Mouse (Mus musculus) layer of hippocampus, adult 9-10 months (tissue): ENCODE measurements around the gene Eps15l1.

Experiments
- DNase-seq: peaks from one replicate; pipeline ENCODE4 v3.0.0; 2022; ENCODE audit warnings: low spot score

Eps15l1 gene

DNA sequence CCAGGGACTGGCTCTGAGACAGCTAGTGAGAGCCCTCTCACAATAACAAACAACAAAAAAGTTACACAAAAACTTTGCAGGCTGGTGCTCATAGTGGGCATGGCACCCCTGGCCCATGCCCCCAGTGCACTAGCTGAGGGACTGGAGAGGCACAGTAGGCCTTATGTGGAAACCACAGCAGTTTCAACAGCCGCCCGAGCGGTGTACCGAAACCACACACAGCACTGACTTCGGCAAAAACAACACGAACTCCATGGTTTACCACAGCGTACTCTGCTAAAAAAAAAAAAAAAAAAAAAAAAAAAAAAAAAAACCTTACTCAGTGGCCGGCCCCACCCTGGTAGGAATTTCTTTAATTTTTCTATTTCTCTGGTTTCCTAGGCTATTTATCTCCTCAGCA, 70.5 kb downstream of the Eps15l1 start:
- no peak for DNase-seq

DNA sequence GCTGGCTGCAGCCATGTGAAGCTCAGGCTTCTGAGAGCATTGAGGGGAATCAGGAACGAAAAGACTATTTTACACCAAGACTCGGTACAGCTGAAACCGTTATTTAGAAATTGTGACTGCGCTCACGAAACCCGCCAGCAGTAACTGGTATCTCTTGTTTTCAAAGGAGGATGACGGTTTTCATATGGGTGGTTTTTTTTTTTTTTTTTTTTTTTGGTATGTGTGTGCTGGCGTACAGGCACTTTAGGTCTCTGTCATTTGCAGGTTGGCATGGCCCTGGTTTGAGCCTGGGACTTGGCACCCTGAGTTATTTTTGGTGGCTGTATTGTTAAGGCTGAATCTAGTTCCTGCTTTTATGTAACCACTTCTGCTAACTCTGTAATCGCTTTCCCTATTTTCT, 71.4 kb downstream of the Eps15l1 start:
- no peak for DNase-seq

- no peak for DNase-seq
Observed at GRCm38 (mm10) chr8:72348956-72349355, 72.3 kb downstream of the Eps15l1 start.

GRCm38 (mm10) chr8:72348114-72348513, 73.1 kb downstream of the Eps15l1 start:
- DNase-seq, result no peak

GRCm38 (mm10) chr8:72347553-72347952, 73.7 kb downstream of the Eps15l1 start:
- DNase-seq, result no peak

GRCm38 (mm10) chr8:72343725-72344124, 77.5 kb downstream of the Eps15l1 start:
- no peak for DNase-seq

DNA sequence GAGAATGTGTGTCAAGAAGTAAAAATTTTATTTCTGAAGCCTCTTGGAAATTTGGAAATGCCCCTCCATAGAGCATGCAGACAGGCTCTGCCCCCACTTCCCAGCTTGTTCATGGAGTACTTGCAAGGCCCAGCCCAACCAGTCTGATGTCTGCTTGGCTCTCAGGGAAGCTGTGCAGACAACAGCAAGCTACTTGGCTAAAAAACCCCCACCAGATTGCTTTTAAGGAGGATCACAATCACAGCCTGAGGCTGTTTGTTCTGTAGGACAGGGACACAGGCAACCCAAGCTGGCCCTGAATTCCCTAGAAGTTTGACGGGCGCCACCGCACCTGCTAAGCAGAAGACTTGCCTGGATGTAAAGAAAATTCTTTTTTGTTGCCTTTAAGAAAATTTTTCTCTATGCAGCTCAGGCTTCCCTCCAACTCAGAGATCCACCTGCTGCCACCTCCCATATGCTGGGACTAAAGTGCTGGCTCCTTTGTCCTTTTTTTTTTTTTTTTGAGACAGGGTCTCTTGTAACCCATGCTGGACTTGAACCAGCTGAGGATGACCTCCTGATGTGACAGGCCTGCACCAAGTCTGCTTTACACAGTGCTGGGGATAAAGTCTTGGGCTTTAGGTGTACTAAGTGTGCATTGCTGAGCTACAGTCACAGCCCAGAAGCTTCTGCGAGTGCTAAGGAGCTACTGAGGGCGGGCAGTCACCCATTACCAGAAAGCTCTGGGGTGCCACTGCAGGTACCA, 78.5 kb downstream of the Eps15l1 start:
- no peak for DNase-seq

DNA sequence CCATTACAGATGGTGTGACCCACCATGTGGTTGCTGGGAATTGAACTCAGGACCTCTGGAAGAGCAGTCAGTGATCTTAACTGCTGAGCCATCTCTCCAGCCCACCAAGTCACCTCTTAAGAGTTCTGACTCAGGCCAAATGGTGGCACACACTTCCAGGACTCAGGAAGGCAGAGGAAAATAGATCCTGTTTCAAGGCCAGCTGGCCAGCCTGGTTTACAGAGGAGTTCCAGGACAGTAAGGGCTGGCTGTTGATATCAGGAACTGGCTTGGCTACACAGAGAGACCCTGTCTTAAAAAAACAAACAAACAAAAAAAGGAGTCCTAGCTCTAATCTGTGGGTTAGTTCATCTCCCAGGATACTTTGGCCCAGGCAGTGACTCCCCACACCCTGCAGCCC, 84.2 kb downstream of the Eps15l1 start:
- DNase-seq, result no peak

DNA sequence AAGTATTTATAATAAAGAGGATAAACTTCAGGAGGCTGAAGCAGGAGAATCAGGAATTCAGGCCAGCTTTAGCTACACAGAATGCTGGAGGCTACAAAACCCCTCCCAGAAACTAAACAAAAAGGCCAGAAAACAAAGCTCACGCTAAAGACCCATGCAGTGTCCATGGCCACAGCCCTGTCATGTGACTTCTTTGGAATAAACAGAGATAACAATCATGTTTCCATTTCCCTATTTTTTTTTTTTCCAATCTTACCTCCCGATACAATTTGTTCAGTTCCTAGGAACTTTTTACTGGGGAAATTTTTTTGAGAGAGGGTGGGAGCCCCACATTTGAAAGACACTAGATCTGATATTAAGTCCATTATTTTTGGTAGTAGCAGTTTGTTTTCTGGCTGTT, 85.0 kb downstream of the Eps15l1 start:
- DNase-seq, result no peak

DNA sequence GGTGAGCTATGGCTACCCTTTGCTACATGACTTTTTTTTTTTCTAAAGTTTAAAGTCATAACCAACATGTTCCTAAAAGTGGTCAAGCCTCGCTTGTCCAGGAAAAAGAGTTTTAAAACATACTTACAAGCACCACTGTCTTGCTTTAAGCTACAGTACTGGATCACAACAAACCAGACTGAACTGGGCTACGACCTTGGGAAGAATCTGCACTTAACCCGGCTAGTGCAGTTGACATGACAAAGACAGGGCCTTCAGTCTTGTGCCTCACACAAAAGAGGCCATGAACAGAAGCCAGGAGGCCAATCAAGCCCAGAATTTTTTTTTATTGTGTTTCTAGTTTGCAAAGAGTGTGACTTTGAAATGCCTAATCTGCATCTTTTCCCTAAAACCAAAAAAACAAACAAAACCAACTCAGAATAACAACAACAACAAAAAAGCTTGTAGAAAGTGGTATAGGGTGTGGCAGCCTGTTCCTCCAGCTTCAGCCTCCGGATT, 87.1 kb downstream of the Eps15l1 start:
- DNase-seq, result no peak

- DNase-seq, result no peak
Observed at GRCm38 (mm10) chr8:72333429-72334143, 87.7 kb downstream of the Eps15l1 start.

- no peak for DNase-seq
Observed at GRCm38 (mm10) chr8:72331631-72332030, 89.6 kb downstream of the Eps15l1 start.

DNA sequence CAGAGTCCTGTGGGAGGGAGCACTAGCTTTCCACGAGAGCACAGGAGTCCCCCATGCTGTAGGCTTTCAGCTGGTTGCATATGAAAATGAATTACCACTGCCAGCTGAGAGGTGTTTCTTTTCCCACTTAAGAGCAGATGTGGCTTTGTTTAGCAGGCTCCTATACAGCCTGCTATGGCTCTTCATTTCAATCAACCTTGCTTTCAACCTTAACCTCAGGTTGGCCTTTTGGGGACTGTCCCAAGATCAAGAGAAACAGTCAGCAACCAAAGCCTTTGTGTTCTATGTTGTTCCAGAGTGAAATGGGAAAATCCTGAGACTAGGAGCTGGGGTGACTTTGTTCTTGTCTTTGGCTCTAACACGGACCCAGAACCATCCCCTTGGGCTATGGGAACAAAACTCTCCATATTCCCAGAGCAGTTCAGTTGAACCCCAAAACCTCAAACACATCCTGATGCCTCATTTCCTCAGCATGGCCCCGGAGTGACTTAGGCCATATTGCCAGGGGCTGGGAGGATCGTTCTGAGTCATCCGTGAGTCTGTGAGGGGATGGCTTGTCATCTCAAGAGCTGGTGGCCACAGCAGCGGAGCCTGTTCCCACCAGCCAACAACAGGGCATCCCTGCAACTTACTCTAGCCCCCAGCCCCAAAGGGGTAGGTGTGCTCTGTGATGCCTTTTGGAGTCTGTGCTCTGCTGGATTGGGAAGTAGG, 90.3 kb downstream of the Eps15l1 start:
- no peak for DNase-seq

GRCm38 (mm10) chr8:72329116-72329515, 92.1 kb downstream of the Eps15l1 start:
- no peak for DNase-seq

DNA sequence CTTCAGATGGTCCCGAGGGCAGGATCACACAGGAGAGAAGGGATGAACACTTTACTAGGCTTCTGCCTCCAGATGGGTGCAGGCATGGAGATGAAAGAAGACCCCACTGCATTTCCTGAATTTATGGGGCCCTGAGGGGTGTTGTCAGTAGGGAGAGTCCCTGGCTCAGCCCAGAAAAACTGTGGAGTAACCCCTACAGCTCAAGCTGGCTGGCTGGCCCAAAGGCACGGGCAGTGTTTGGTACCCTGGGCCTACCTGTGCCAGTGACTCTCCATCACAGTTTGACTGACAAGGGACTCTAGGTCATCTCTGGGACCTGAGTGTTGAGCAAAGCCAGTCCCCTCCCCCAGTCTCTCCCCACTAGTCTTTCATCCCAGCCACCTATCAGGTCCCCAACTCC, 96.6 kb downstream of the Eps15l1 start:
- no peak for DNase-seq

DNA sequence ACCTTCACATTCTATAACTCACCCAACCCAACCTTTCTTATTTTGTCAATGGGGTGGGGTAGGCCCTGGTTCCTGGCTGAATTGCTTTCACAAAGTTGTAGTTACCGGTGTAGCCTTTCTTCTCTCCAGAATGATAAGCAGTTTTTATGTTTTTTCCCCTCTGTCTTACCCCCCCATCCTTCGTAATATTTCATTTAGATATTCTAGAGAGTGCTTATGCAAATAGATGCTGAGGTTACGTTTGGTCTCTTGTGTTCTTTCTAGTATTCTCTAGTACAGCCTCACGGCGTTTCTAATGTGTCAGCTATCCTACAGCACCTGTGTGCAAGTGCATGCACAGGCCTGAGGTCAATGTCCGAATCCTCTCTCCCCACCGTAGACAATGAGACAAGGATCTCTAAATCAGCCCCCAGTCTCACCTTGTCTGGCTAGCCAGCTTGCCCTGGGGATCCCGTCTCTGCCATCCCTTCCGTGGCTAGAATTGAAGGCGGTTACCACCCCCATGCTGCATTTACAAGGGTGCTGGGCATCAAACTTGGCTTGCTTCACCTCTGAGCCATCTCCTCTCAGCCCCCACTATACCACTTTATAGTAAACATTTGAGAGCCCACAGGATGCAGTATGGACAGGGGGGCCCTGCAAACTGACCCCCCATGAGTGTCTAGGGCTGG, 97.1 kb downstream of the Eps15l1 start:
- no peak for DNase-seq

DNA sequence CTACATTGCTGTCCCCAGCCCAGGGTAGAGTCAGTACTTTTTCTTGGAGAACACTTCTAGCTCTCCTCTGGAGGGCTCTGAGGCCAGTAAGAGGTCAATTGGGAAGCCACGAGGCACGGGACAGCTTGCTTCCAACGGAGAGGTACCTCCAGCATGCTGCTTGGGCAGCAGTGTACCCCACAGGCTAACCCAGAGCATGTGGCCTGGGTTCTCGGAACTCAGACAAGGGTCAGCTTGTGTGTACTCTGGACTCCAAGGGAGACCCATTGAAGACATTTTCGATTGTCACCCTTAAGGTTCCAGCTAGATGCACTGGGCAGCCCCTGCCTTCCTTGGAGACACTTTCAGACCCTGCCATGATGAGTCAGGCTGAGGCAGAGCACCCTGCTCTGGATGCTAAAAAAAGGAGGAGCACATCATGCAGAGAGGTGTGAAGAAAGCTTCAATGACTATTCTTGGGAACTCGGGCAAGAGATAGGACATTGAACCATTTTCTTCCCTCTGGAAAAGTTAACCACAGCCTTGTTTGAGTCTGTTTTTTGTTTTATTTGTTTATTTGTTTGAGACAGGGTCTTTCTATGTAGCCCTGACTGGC, 98.0 kb downstream of the Eps15l1 start:
- no peak for DNase-seq

- no peak for DNase-seq
Observed at GRCm38 (mm10) chr8:72322471-72322889, 98.8 kb downstream of the Eps15l1 start.

- no peak for DNase-seq
Observed at GRCm38 (mm10) chr8:72321635-72322441, 99.4 kb downstream of the Eps15l1 start.

GRCm38 (mm10) chr8:72320803-72321583, 100.3 kb downstream of the Eps15l1 start:
- no peak for DNase-seq
